Mouse (Mus musculus) cerebellum, adult 2 months (tissue): ENCODE measurements at regions not wholly inside any gene's neighbourhood (a gene's known extent, or its start where the extent isn't known, plus 50 kb on each side); places are given as distances from the start of the nearest gene placed in this dataset.

ENCODE experiments used
- DNase-seq, 2 experiments: peaks; one replicate each; pipeline ENCODE4 v3.0.0; 2021
- H3K27ac ChIP-seq: fragments of 200-500 bp; 2 replicates; pipeline ENCODE4 v1.5.1; 2012; ENCODE audit warnings: low read length, control low read depth, inconsistent platforms; ENCODE audit not compliant: insufficient read depth
- H3K27me3 ChIP-seq: fragments of 200-500 bp; 2 replicates; pipeline ENCODE4 v1.6.1; 2012; ENCODE audit warnings: inconsistent platforms, mild to moderate bottlenecking, low read length, moderate library complexity; ENCODE audit not compliant: control insufficient read depth, insufficient read depth
- H3K4me1 ChIP-seq: fragments of 200-500 bp; 2 replicates; pipeline ENCODE4 v1.6.1; 2011; ENCODE audit warnings: low read length; ENCODE audit not compliant: control insufficient read depth, insufficient read depth
- H3K4me3 ChIP-seq: fragments of 200-500 bp; replicated peaks from 2 replicates; pipeline ENCODE3; 2011; ENCODE audit warnings: mild to moderate bottlenecking, low read depth, low read length, control low read depth; ENCODE audit not compliant: insufficient read depth
- CTCF ChIP-seq: fragments of 200-500 bp; IDR thresholded peaks from 2 replicates; pipeline ENCODE4 v1.5.1; 2011; ENCODE audit warnings: low read depth, mild to moderate bottlenecking, control low read depth, low read length, moderate library complexity, borderline replicate concordance; ENCODE audit not compliant: insufficient read depth
- POLR2A ChIP-seq: fragments of 200-500 bp; IDR thresholded peaks from 2 replicates; pipeline ENCODE4 v1.6.1; 2011; ENCODE audit warnings: low read length, control low read depth, borderline replicate concordance; ENCODE audit not compliant: insufficient read depth
- WGBS: fragments of 180-500 bp; shearing (Covaris S2); methylation state at CpG from one replicate; pipeline ENCODE4 v1.1.7; 2018; 5-methylcytosine and 5-hydroxymethylcytosine counted together

DNA sequence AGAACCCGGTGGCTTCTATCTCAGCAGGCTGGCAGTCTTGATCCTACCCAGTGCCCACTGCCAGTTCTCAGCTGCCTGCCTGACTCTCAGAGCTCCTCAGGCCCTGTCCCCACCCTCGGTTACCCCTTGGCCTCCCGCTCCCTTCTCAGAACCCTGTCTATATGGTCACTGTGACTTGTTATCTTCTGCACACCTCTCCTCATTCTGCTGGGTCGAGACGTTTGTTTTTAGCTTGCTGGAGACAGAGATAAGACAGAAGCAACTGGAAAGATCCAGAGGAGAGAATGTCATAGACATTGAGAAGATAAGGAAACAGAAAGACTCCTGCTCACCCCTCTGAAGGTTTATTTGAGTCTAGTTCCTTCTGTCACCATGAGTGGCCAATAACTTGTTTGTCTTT is 53.8 kb upstream of the Phc1 start:
- no peak for DNase-seq
- Histone ChIP-seq H3K27ac (no peak overlapping the region), H3K4me1 (no peaks in the 10 kb centered on the region), H3K27me3 (no peaks in the 10 kb centered on the region), H3K4me3 (no peak overlapping the region)
- WGBS: 78% methylated on average over 5 of the region's 5 CpGs
- TF ChIP-seq POLR2A (no peak), CTCF (no peak)

DNA sequence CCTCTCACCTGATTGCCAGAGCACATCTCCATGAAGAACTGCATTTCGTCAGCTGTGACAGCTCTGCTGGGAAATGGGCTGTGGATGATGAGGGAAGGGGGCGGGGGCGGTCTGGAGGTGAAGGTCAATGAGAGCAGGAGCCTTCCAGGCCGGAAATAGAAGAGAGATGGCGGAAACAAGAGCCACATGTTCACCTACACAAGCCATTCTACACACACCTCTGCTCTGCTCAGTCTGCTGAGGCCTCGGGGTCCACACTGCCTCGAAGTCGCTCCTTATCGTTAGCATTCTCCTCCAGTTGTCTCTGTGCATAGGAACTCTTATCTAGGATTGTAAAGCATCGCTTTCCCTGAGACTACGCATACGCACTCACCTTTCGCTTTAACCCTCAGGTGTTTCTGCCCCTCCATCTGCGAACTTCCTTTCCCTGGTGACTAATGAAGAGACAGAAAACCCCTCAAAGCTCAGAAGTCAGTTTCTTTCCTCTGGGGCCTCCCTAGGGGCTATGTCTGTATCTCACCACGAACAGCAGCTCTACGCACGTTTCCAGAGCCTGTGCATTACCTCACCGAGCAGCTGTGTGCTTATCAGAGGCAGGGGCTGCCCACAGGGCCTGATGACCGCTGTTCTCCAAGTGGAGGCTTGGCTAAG is 53.0 kb upstream of the Phc1 start:
- 75% methylated on average over 19 of the region's 19 CpGs for WGBS
- H3K27ac ChIP-seq: no peak overlapping the region
- TF ChIP-seq CTCF (no peak), POLR2A (no peak)
- no peaks in the 10 kb centered on the region for H3K4me1 ChIP-seq
- no peak overlapping the region for H3K4me3 ChIP-seq
- no peaks in the 10 kb centered on the region for H3K27me3 ChIP-seq
- DNase-seq: no peak

DNA sequence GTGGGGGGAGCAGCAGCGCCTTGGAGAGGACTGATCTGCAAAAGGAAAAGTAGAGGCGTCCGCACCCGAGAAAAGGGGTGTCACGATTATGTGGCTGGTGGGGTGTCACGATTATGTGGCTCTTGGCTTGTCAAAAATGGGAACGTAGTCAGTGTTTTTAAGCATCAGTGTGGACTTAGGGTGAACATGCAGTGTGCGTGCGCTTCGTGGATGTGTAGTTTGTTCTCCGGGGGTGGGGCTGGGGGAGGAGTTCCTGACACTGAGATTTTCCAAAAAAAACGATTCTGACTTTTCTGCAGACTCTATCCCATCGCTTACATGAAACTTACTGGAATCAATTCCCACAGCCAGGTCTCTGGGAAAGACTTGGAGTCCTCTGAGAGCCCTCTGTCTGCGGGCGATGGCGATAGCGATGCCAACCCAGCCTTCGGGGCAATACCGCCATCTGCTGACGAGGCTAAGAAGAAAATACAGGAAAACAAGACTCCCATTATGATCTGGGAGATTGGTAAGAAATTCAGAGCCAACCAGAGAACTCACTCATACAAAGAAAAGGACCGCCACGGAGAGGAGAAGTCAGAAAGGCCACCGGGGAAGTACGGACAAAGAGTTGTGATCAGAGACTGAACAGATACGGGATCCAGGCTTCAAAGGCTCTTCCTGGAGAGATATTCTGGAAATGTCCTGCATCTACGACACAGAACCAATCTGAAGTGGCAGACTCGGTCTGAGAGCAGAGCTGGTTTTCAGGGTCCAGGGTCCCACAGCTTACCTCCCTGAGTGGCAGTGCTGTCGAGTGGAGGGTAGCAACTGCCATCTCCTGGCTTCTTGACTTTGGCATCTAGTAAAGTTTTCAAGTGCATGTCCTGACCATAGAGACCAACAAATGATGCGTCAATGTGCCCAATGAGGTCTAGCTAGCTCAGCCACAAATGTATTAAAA is 51.6 kb upstream of the Phc1 start:
- TF ChIP-seq CTCF (peak; percentile 75), POLR2A (no peak)
- DNase-seq: peak; percentile 59 to 60
- no peaks in the 10 kb centered on the region for H3K4me1 ChIP-seq
- H3K27ac ChIP-seq: no peak overlapping the region
- 30% methylated on average over 29 of the region's 29 CpGs for WGBS
- no peak overlapping the region for H3K4me3 ChIP-seq
- no peaks in the 10 kb centered on the region for H3K27me3 ChIP-seq

DNA sequence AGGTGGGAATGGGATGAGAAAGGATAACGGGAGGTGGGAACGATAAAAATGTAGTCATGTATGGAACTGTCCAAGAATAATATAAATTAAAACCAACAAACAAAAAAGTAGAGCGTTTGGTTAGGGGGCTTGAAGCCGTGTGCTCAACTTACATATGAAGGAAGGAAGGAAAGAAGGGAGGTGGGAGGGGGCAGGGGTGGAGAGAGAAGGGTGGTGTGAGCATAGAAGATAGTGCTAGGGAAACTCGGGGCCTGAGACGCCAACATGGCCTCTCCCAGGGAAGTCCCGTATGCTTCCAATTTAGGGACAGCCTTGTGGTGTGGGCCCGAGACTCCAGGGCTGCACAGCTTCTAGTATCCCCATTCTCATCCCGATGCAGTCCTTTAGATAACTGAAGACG is 50.8 kb upstream of the Phc1 start:
- H3K4me3 ChIP-seq: no peak overlapping the region
- H3K4me1 ChIP-seq: no peaks in the 10 kb centered on the region
- 83% methylated on average over 10 of the region's 10 CpGs for WGBS
- DNase-seq: no peak
- no peak overlapping the region for H3K27ac ChIP-seq
- no peak for TF ChIP-seq POLR2A
- no peak for TF ChIP-seq CTCF
- H3K27me3 ChIP-seq: no peaks in the 10 kb centered on the region

DNA sequence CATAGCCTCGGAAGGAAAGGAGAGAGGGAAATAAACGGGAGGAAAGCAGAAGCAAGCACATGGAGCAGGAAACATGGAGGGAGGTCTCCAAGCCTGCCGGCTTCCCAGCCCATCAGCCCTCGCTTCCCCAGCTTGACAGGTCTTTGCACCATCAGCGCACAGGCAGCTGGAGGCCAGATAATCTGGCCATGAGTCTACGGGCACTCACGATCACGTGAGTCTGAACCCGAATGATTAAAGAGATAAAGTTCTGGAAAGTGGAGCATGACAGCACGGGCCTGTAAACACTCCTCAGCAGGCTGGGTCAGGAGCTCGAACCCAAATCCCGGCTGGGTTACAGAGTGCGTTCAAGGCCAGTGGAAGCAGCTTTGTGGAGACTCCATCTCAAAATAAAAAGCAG is 50.4 kb upstream of the Phc1 start:
- Histone ChIP-seq H3K27me3 (no peaks in the 10 kb centered on the region), H3K4me1 (no peaks in the 10 kb centered on the region), H3K4me3 (no peak overlapping the region), H3K27ac (no peak overlapping the region)
- TF ChIP-seq POLR2A: no peak
- TF ChIP-seq CTCF: no peak
- 75% methylated on average over 13 of the region's 13 CpGs for WGBS
- no peak for DNase-seq
